Comparison of ENCODE assay signal across 14 mouse cellular contexts in genomic region chr5:67395211-67395851, GRCm38 (mm10). TPM values are rescaled to one million over a fixed set of nuclear protein-coding genes. Genes with fewer than 3 reads are reported as not detected.
DNase-seq lines count a peak whose midpoint lies in the region; ATAC-seq and TF ChIP-seq lines count a peak whose summit lies in the region.
"Had no signal": no experiment of that assay in that cellular context is flagged by ENCODE, and none has a peak within 500 bp of the region (broad histone marks: within the 10 kb centered on the region; RNA-seq: fewer than 3 reads in every experiment).

No protein-coding gene starts in this region.

- dilution Hi-C loops in CH12.LX (cut with MboI; ENCODE audit: extremely low pct_ligation_motif_present, extremely low pct_unique_long_range_greater_than_20kb, low sequenced_read_pairs): no loop called here

- no peaks in the 10 kb centered on the region for H3K27me3 ChIP-seq in heart, embryonic 16.5 days (ENCODE audit: control insufficient read depth, insufficient read depth, low read length)
- H3K27me3 ChIP-seq in CH12.LX (replicated peaks): no peaks in the 10 kb centered on the region
- no peaks in the 10 kb centered on the region for H3K27me3 ChIP-seq in splenic B cell, adult 2 months (ENCODE audit: control insufficient read depth, insufficient read depth, low read length, poor library complexity, severe bottlenecking)

- no peak for TF ChIP-seq RAD21 in CH12.LX (IDR thresholded peaks at IDR 0.05; ENCODE audit: low read depth, low read length)

- no peak for TF ChIP-seq CTCF in CH12.LX (conservative IDR thresholded peaks at IDR 0.05 in 1 of 2, IDR thresholded peaks at IDR 0.05 in 1 of 2; ENCODE audit: low read depth in 2 of 2, low read length in 2 of 2)

- DNase-seq in heart, postnatal 25 days (ENCODE audit: low spot score): no peak
- DNase-seq in CH12.LX (ENCODE audit: extremely low read depth): peak; percentile 69
- peak; percentile 30 for DNase-seq in splenic B cell, adult 2 months (ENCODE audit: low read depth, low spot score)
- no peak for DNase-seq in adrenal gland, adult 8-10 months
- no peak for DNase-seq in lung, adult 18-20 months
- no peak for DNase-seq in layer of hippocampus, adult 9-11 months
- DNase-seq: cerebellum, adult 9-10 months; kidney, adult 11 months; kidney, postnatal 4 days had no signal

- H3K4me1 ChIP-seq in heart, embryonic 16.5 days (ENCODE audit: control insufficient read depth, insufficient read depth, low read length): peaks cover 12% of the 10 kb centered on the region
- H3K4me1 ChIP-seq in CH12.LX (ENCODE audit: control insufficient read depth in 1 of 2, insufficient read depth in 2 of 2): peaks cover 15 to 32% of the 10 kb centered on the region in 2 experiments

- in situ Hi-C loops in CH12.LX (cut with MboI; ENCODE audit: low pct_ligation_motif_present, low pct_unique_long_range_greater_than_20kb, low sequenced_read_pairs): no loop called here

- no peak for TF ChIP-seq POLR2A in CH12.LX (IDR thresholded peaks at IDR 0.05; ENCODE audit: low read depth, low read length)

- H3K4me3 ChIP-seq in heart, embryonic 16.5 days (ENCODE audit: low read length): no peak overlapping the region
- H3K4me3 ChIP-seq in CH12.LX (replicated peaks in 1 of 3; ENCODE audit: low read depth in 2 of 3, low read length in 2 of 3, poor library complexity in 1 of 3): no peak overlapping the region
- H3K4me3 ChIP-seq: left cerebral cortex, adult 2 months; limb, embryonic 13.5 days had no signal

- peak overlapping the region; percentile 34 for H3K4me2 ChIP-seq in heart, embryonic 16.5 days (ENCODE audit: low read depth, low read length)
- peak overlapping the region; percentile 0; the same call in 1 of the 2 replicates for H3K4me2 ChIP-seq in CH12.LX (ENCODE audit: insufficient read depth, low read depth, poor library complexity, severe bottlenecking)
- H3K4me2 ChIP-seq: limb, embryonic 13.5 days had no signal

- ATAC-seq in heart, embryonic 16.5 days (replicated peaks; ENCODE audit: extremely low read depth, insufficient read depth, low FRiP score): peak; percentile 60; the same call in 1 of the 2 replicates
- ATAC-seq in hematopoietic stem cell, adult 5-6 weeks (replicated peaks in 1 of 2; ENCODE audit: insufficient read depth in 1 of 2, low FRiP score in 2 of 2, low TSS enrichment in 1 of 2, low read depth in 1 of 2, poor library complexity in 2 of 2, severe bottlenecking in 2 of 2): peak; percentile 91 to 92

- WGBS in heart, embryonic 16.5 days: 41% methylated on average over 11 of the region's 11 CpGs

- 0 out of 2 replicates have a peak overlapping the region, but pooled peaks have one; percentile 2 for H3K27ac ChIP-seq in heart, embryonic 16.5 days (ENCODE audit: low read length)
- no peak overlapping the region; the same call in 1 of the 2 replicates for H3K27ac ChIP-seq in CH12.LX (ENCODE audit: insufficient read depth, low read depth)
- H3K27ac ChIP-seq: left cerebral cortex, adult 2 months; limb, embryonic 13.5 days; stomach, postnatal 0 days had no signal

- H3K9ac ChIP-seq in heart, embryonic 16.5 days (ENCODE audit: low read length): no peak overlapping the region
- H3K9ac ChIP-seq in CH12.LX (ENCODE audit: insufficient read depth, low read depth): 0 out of 2 replicates have a peak overlapping the region, but pooled peaks have one; percentile 9
- H3K9ac ChIP-seq: limb, embryonic 13.5 days had no signal

- intact Hi-C loops in heart, postnatal 25 days (cut with DNase I): no loop called here

- no peaks in the 10 kb centered on the region for H3K79me2 ChIP-seq in CH12.LX (replicated peaks; ENCODE audit: control insufficient read depth, extremely low read depth, insufficient read depth, poor library complexity, severe bottlenecking)

- no peaks in the 10 kb centered on the region for H3K9me3 ChIP-seq in heart, embryonic 16.5 days (replicated peaks; ENCODE audit: control insufficient read depth, low read length)
- H3K9me3 ChIP-seq in CH12.LX (replicated peaks; ENCODE audit: low read length): no peaks in the 10 kb centered on the region
- H3K9me3 ChIP-seq: limb, embryonic 13.5 days had no signal

- no peak for TF ChIP-seq EP300 in CH12.LX (IDR thresholded peaks at IDR 0.05; ENCODE audit: low read length)

- H3K36me3 ChIP-seq in heart, embryonic 16.5 days (ENCODE audit: control insufficient read depth, insufficient read depth): peaks cover 16% of the 10 kb centered on the region
- H3K36me3 ChIP-seq in CH12.LX (replicated peaks in 1 of 2; ENCODE audit: control insufficient read depth in 1 of 2, insufficient read depth in 1 of 2, low read length in 1 of 2): no peaks in the 10 kb centered on the region
- H3K36me3 ChIP-seq in splenic B cell, adult 2 months (ENCODE audit: control insufficient read depth, insufficient read depth, low read length, poor library complexity, severe bottlenecking): no peaks in the 10 kb centered on the region
- H3K36me3 ChIP-seq: limb, embryonic 13.5 days had no signal

TF ChIP-seq in CH12.LX, 34 proteins besides CTCF, POLR2A, EP300 and RAD21:
- TF ChIP-seq MAFK (IDR thresholded peaks at IDR 0.05; ENCODE audit: insufficient replicate concordance, low read length): no peak
- TF ChIP-seq MEF2A (IDR thresholded peaks at IDR 0.05; ENCODE audit: borderline replicate concordance, low read depth, low read length): peak; percentile 89
- 0 out of 2 replicates have a peak, but pooled peaks have one; percentile 9 for TF ChIP-seq TBP (conservative IDR thresholded peaks at IDR 0.05; ENCODE audit: low read depth, low read length)
- no peak for TF ChIP-seq E2F4 (IDR thresholded peaks at IDR 0.05; ENCODE audit: insufficient replicate concordance, low read depth, low read length)
- peak; percentile 80 for TF ChIP-seq ETS1 (conservative IDR thresholded peaks at IDR 0.05; ENCODE audit: low read depth, low read length)
- TF ChIP-seq IRF4 (IDR thresholded peaks at IDR 0.05; ENCODE audit: low read depth, low read length): 0 out of 2 replicates have a peak, but pooled peaks have one; percentile 23

RNA-seq across cellular contexts. Expression of gene Bend4, which starts 32.8 kb away (rescaled TPM):
- 12.3 and 12.7 TPM in 2 replicates for polyA plus RNA-seq in heart, embryonic 16.5 days (2015; fragmentation: Nextera tagmentation; extraction: Ambion mirVana)
- 1 to 10 TPM; 2.3 TPM for total RNA-seq in heart, postnatal 25 days (2021)
- total RNA-seq in CH12.LX (2012; rRNA removed) (0.04 TPM in 1 of 2 replicates, not detected in the other), CH12.LX (2014; rRNA removed) (not detected in 2 replicates)
- 0.06 and 0.08 TPM in 2 replicates for polyA plus RNA-seq in CH12.LX (2012; ENCODE audit: insufficient read length, low read depth)
- total RNA-seq in hematopoietic stem cell, adult 5-6 weeks (2017): 9.6 and 10.1 TPM in 2 replicates
- total RNA-seq in adrenal gland, adult 8-10 months (2022): 1 to 10 TPM in 1 of 4 experiments, under 1 TPM in 3; 0.70 to 1.0 (median 0.94) TPM

Comparison
In these comparisons a context has a peak if more than half of its experiments do, and no peak if none do; other contexts are left out.
1. DNase-seq: peak in CH12.LX (single experiment) and splenic B cell, adult 2 months (single experiment); none in heart, postnatal 25 days (single experiment), adrenal gland, adult 8-10 months (single experiment), lung, adult 18-20 months (0 of 2) and layer of hippocampus, adult 9-11 months (single experiment).